Mouse (Mus musculus) heart, postnatal 4 days (tissue): ENCODE results near the gene Ablim2. TPM values are rescaled to one million over a fixed set of nuclear protein-coding genes. Genes with fewer than 3 reads are reported as not detected.

Experiments used
- DNase-seq: peaks from one replicate; pipeline ENCODE4 v3.0.0; 2021
- total RNA-seq, 2 experiments: library from RNA; stranded (reverse); gene quantifications; 2 replicates each; pipeline ENCODE4 v1.2.3; 2021

Gene Ablim2
- 10 to 100 TPM; 10.8 to 11.7 TPM for total RNA-seq

- DNase-seq: peak; percentile 90
Observed at GRCm38 (mm10) chr5:35757639-35758001, at the start of gene Ablim2. TSS of gene Ablim2 (plus strand) at chr5:35757880.

- no peak for DNase-seq
Observed at GRCm38 (mm10) chr5:35710481-35710880, 47.2 kb upstream of the Ablim2 start.

GRCm38 (mm10) chr5:35710931-35711330 is 46.7 kb upstream of the Ablim2 start:
- DNase-seq: no peak

DNA sequence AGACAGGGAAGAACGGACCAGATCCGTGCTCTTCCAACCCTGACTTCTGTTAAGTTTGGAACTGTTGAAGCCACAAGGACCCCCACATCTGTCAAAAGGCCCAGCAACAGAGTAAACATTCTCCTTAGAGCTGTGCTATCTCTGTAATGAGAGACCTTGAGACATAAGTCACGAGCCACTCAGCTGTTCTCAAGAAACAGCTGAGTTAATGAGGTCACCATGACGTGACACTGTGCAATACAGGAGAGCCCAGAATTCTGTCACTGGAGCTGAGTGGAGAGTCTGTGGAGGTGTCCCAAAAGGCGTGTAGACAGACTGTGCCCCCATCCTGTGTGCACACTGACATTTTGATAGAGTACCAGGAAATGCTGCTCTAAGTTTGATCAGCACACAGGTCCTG is 45.2 kb upstream of the Ablim2 start:
- no peak for DNase-seq

- peak; percentile 84 for DNase-seq
Observed at GRCm38 (mm10) chr5:35713649-35714354, 43.9 kb upstream of the Ablim2 start.

- DNase-seq: no peak
Observed at GRCm38 (mm10) chr5:35717455-35717854, 40.2 kb upstream of the Ablim2 start.

DNA sequence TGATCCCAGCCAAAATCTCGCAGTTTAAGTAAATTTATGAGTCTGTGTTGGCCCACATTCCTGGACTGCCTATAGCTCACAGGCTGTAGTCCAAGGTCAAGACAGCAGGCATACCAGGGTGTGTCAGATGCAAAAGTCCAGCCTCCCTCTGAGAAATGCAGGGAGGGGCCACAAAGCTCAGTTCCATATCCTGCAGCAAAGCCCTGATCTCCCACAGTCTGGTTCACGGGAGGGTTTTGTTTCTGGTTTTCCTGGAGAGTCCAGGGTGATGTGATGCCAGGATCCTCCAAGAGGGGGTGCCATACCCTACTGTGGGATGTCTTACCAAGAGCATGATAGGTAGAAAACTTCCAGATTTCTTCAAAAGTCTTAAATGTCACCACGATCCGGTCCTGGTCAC is 39.7 kb upstream of the Ablim2 start:
- peak; percentile 76 for DNase-seq

DNA sequence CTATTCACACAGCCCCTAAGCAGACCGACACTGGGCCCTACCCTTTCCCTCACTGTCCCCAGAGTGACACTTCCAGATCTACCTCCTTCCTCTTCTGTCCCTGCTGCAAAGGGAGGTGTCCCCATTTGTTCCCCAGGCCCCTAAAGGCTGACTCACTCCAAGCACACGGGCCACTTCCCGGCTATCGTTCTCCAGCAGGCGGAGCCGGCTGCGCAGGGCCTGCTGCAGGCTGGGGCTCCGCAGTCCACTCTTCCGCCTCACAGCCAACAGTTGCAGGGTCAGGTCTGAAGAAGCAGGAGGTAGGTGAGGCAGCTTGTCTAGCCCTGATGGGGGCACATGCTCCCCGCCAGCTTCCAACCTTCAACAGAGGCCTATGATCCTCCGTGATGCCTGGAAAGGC is 38.9 kb upstream of the Ablim2 start:
- no peak for DNase-seq

- DNase-seq: no peak
Observed at GRCm38 (mm10) chr5:35719343-35719742, 38.3 kb upstream of the Ablim2 start.

DNA sequence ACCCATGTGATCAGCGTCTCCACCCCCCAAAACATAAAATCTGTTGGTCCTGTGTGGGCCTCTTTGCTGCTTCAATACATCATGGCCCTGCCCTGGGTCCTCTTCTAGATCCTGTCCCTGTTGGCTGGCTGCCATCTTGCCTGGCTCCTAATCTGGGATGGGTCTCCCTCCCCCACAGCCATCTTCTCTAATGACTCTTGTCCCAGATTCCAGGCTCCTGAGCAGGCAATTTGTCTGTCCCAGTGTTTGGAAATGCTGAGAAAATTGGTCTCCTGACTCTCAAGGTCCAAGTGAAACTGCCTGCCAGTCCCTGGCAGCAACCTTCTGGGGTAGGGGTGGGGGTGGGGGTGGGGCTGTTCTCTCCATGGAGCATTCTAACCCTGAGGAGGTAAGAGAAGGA is 37.8 kb upstream of the Ablim2 start:
- DNase-seq: peak; percentile 68

- DNase-seq: no peak
Observed at GRCm38 (mm10) chr5:35721933-35722332, 35.7 kb upstream of the Ablim2 start.

- no peak for DNase-seq
Observed at GRCm38 (mm10) chr5:35722654-35723053, 35.0 kb upstream of the Ablim2 start.

GRCm38 (mm10) chr5:35723900-35724299 is 33.8 kb upstream of the Ablim2 start:
- DNase-seq: no peak

DNA sequence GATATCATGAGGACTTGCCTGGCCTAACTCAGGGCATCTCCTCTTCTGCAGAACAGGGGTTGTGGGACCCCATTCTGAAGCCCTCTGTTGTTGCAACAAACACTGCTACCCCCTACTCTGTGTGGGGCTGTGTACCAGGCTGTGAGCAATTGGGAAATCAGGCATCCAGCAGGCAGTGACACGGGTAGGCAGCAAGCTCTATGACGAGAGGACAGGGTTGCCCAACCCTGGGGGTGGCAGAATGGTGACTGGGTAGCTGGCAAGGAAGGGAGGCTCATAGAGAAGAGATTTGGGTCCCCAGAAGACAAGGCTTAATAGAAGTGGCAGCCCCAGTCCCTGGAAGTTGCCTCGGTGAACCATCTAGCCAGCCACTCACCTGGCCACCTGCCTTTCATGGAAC is 31.8 kb upstream of the Ablim2 start:
- no peak for DNase-seq

DNA sequence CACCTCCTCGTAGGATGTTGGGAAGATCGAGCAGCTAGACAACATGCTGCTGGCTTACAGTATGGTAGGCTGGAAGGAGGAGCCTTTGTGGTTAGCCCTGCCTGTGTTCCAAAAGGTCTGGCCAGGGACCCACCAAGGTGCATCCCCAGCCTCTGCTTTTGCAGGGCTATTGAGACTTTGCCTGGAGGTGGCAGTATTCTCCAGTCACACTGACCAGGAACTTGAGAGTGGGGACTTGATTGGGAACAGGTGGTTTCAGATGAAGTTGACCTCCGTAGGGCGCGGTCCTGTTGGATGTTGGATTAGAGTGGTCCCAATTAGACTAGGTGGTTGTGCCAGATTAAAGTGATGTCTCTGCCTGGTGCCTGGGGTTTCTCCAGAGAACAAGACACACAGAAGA is 30.2 kb upstream of the Ablim2 start:
- no peak for DNase-seq

- DNase-seq: no peak
Observed at GRCm38 (mm10) chr5:35728344-35728956, 29.2 kb upstream of the Ablim2 start.

DNA sequence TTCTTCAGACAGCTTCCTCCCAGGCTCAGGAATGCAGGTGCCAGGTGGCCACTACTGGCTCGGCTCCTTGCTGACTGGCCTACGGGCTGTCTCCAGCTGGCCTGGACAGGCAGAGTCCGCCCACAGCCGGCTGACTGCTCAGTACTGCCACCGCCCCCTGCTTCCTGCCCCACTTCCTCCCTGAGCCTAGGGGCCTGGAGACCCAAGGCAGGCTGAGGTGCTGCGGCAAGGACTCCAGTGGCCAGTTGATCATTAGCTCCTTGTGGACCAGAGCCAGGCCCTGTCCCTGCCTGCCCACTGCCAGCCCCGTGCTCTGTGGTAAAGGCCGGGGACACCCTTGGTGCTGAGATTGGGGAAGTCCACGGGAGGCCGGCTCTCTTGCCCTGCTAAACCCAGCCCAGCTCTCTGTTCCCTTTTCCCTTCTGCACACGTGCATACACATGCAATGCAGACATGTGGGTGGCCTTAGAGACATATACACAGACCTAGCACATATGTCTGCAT is 28.7 kb upstream of the Ablim2 start:
- peak; percentile 72 for DNase-seq

GRCm38 (mm10) chr5:35729844-35730243 is 27.8 kb upstream of the Ablim2 start:
- DNase-seq: peak; percentile 76

- DNase-seq: no peak
Observed at GRCm38 (mm10) chr5:35730552-35730951, 27.1 kb upstream of the Ablim2 start.

- no peak for DNase-seq
Observed at GRCm38 (mm10) chr5:35731006-35731405, 26.7 kb upstream of the Ablim2 start.

GRCm38 (mm10) chr5:35733523-35733922 is 24.2 kb upstream of the Ablim2 start:
- DNase-seq: no peak

DNA sequence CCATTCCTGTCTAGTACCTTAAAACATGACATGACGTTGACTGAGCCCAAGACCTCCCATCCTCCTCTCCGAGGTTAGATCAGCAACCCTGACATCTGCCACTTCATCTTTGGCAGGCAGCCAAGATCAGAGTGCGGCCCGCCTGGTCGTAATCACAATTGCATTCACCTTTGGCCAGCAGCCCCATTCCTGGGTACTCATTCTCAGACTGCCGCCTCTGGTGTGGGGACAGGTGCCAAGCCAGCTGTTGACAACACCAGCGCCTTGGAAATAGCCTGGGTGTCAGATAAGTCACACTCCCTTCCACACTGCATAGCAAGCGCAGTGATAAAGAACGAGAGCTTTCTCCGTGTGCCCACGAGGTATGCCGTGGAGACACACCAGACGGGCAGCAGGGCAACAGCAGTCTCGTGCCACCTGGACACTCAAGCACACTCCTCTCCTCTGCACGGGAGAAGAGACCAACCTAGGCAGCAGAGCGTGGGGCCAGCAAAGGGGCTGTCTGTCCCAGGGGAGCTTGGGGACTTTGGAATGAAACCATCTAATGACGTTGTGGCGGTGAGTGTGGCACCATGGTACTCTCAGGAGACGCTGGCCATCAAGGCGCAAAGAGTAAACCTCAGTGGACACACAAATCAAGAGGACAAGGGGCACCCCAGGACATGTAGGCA is 20.3 kb upstream of the Ablim2 start:
- peak; percentile 79 for DNase-seq

DNA sequence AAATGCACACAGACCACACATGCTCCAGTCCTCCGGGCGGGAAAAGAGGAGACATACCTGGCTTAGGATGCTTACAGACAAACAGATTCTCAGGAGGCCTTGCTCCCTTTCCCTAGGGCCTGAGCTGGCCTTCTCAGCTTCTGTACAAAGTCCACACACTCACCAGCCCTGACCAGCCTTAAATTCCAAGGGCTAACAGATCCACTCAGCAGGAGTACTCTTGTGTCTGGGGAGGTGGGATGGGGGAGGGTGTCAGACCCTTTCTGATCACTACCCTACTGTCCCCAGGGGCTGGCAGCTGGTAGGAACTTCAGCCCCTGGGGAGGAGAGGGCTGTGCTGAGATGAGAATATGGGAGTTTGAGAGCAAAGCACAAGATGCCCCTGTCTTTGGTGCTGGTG is 18.7 kb upstream of the Ablim2 start:
- no peak for DNase-seq
